Mouse (Mus musculus) kidney, embryonic 15.5 days (tissue): Measurements from ENCODE around the gene B230217C12Rik. TPM values are rescaled to one million over a fixed set of nuclear protein-coding genes. Genes with fewer than 3 reads are reported as not detected.
A peak's percentile ranks its signal among the peaks of the same experiment; 100 is the strongest.

ENCODE experiments used
- ATAC-seq: fragments of 200-750 bp; cut with Nextera tagmentation; replicated peaks from 2 replicates; pipeline ENCODE4 v1.8.0; 2017; ENCODE audit warnings: moderate TSS enrichment; ENCODE audit not compliant: low FRiP score
- H3K27ac ChIP-seq: fragments of 300-500 bp; sonication (generic); 2 replicates; pipeline ENCODE4 v1.5.1; 2015; ENCODE audit warnings: mild to moderate bottlenecking, inconsistent platforms
- H3K27me3 ChIP-seq: fragments of 300-500 bp; sonication (generic); 2 replicates; pipeline ENCODE4 v1.6.1; 2015; ENCODE audit warnings: inconsistent platforms
- H3K36me3 ChIP-seq: fragments of 300-500 bp; sonication (generic); 2 replicates; pipeline ENCODE4 v1.6.1; 2015; ENCODE audit warnings: inconsistent platforms
- H3K4me1 ChIP-seq: fragments of 300-500 bp; sonication (generic); 2 replicates; pipeline ENCODE4 v1.6.1; 2015; ENCODE audit warnings: inconsistent platforms
- H3K4me2 ChIP-seq: fragments of 300-500 bp; sonication (generic); 2 replicates; pipeline ENCODE4 v1.6.1; 2015; ENCODE audit warnings: moderate library complexity, mild to moderate bottlenecking, inconsistent platforms
- H3K4me3 ChIP-seq: fragments of 300-500 bp; sonication (generic); replicated peaks from 2 replicates; pipeline ENCODE4 v1.5.1; 2015; ENCODE audit warnings: mild to moderate bottlenecking, inconsistent platforms
- H3K9ac ChIP-seq: fragments of 300-500 bp; sonication (generic); 2 replicates; pipeline ENCODE4 v1.6.1; 2015; ENCODE audit warnings: mild to moderate bottlenecking, inconsistent platforms
- H3K9me3 ChIP-seq: fragments of 300-500 bp; sonication (generic); replicated peaks from 2 replicates; pipeline ENCODE4 v1.6.1; 2016; ENCODE audit warnings: inconsistent platforms
- WGBS: fragments of 180-500 bp; shearing (Covaris S2); methylation state at CpG from one replicate; pipeline ENCODE4 v1.1.7; 2015; ENCODE audit warnings: mixed read lengths; 5-methylcytosine and 5-hydroxymethylcytosine counted together
- polyA plus RNA-seq: library from polyadenylated mRNA; unstranded; fragments of >200 nt; fragmentation: Nextera tagmentation; extraction: Ambion mirVana; gene quantifications from 2 replicates; pipeline ENCODE4 v1.2.1, GENCODE M21; 2015

B230217C12Rik gene
- polyA plus RNA-seq, 1 experiment from 2014 or later, result 7.5 TPM

GRCm38 (mm10) chr11:97820840-97821239 is 19.7 kb upstream of the B230217C12Rik start:
- no peaks in the 10 kb centered on the region for H3K27me3 ChIP-seq
- H3K27ac ChIP-seq, result no peak overlapping the region
- no peaks in the 10 kb centered on the region for H3K9me3 ChIP-seq
- peaks cover 68% of the 10 kb centered on the region for H3K4me1 ChIP-seq
- no peak overlapping the region for H3K9ac ChIP-seq
- ATAC-seq, result no peak
- H3K4me3 ChIP-seq, result no peak overlapping the region
- 68% methylated on average over 4 of the region's 4 CpGs for WGBS
- H3K36me3 ChIP-seq, result peaks cover 83% of the 10 kb centered on the region
- no peak overlapping the region for H3K4me2 ChIP-seq

- 92% methylated on average over 8 of the region's 8 CpGs for WGBS
- Histone ChIP-seq H3K9ac (no peak overlapping the region), H3K4me1 (peaks cover 68% of the 10 kb centered on the region), H3K9me3 (no peaks in the 10 kb centered on the region), H3K36me3 (peaks cover 83% of the 10 kb centered on the region), H3K27ac (no peak overlapping the region), H3K4me2 (no peak overlapping the region), H3K4me3 (no peak overlapping the region), H3K27me3 (no peaks in the 10 kb centered on the region)
- ATAC-seq, result no peak
These were observed 19.0 kb upstream of the B230217C12Rik start for GRCm38 (mm10) chr11:97821401-97822064.

GRCm38 (mm10) chr11:97822840-97823603 is 17.6 kb upstream of the B230217C12Rik start:
- H3K27me3 ChIP-seq, result no peaks in the 10 kb centered on the region
- H3K4me2 ChIP-seq, result no peak overlapping the region
- H3K27ac ChIP-seq, result 0 out of 2 replicates have a peak overlapping the region, but pooled peaks have one; percentile 22
- H3K9ac ChIP-seq, result no peak overlapping the region
- WGBS, result 61% methylated on average over 20 of the region's 20 CpGs
- no peak overlapping the region for H3K4me3 ChIP-seq
- peaks cover 87% of the 10 kb centered on the region for H3K36me3 ChIP-seq
- peaks cover 56% of the 10 kb centered on the region for H3K4me1 ChIP-seq
- ATAC-seq, result no peak; the same call in 1 of the 2 replicates
- H3K9me3 ChIP-seq, result no peaks in the 10 kb centered on the region

- Histone ChIP-seq H3K4me2 (no peak overlapping the region), H3K9ac (no peak overlapping the region), H3K4me1 (peaks cover 45% of the 10 kb centered on the region), H3K27me3 (no peaks in the 10 kb centered on the region), H3K27ac (no peak overlapping the region), H3K9me3 (no peaks in the 10 kb centered on the region), H3K4me3 (no peak overlapping the region), H3K36me3 (peaks cover 86% of the 10 kb centered on the region)
- WGBS, result 95% methylated on average over 11 of the region's 11 CpGs
- no peak for ATAC-seq
These were observed 16.4 kb upstream of the B230217C12Rik start for GRCm38 (mm10) chr11:97824168-97824567.

GRCm38 (mm10) chr11:97824895-97825294 is 15.7 kb upstream of the B230217C12Rik start:
- no peak for ATAC-seq
- Histone ChIP-seq H3K4me2 (no peak overlapping the region), H3K9me3 (no peaks in the 10 kb centered on the region), H3K27ac (no peak overlapping the region), H3K4me3 (no peak overlapping the region), H3K27me3 (no peaks in the 10 kb centered on the region), H3K9ac (no peak overlapping the region), H3K36me3 (peaks cover 86% of the 10 kb centered on the region), H3K4me1 (peaks cover 45% of the 10 kb centered on the region)
- 49% methylated on average over 6 of the region's 6 CpGs for WGBS

GRCm38 (mm10) chr11:97825295-97825694 is 15.3 kb upstream of the B230217C12Rik start:
- no peaks in the 10 kb centered on the region for H3K27me3 ChIP-seq
- peaks cover 46% of the 10 kb centered on the region for H3K4me1 ChIP-seq
- H3K4me2 ChIP-seq, result no peak overlapping the region
- no peak overlapping the region for H3K4me3 ChIP-seq
- H3K36me3 ChIP-seq, result peaks cover 86% of the 10 kb centered on the region
- H3K9me3 ChIP-seq, result no peaks in the 10 kb centered on the region
- H3K9ac ChIP-seq, result no peak overlapping the region
- H3K27ac ChIP-seq, result no peak overlapping the region
- WGBS, result 66% methylated on average over 10 of the region's 10 CpGs
- ATAC-seq, result no peak

GRCm38 (mm10) chr11:97825971-97826370 is 14.6 kb upstream of the B230217C12Rik start:
- Histone ChIP-seq H3K27ac (0 out of 2 replicates have a peak overlapping the region, but pooled peaks have one; percentile 18), H3K4me3 (no peak overlapping the region), H3K27me3 (no peaks in the 10 kb centered on the region), H3K4me1 (peaks cover 49% of the 10 kb centered on the region), H3K36me3 (peaks cover 85% of the 10 kb centered on the region), H3K4me2 (no peak overlapping the region), H3K9me3 (no peaks in the 10 kb centered on the region), H3K9ac (no peak overlapping the region)
- WGBS, result 80% methylated on average over 9 of the region's 9 CpGs
- no peak for ATAC-seq

GRCm38 (mm10) chr11:97826414-97826813 is 14.2 kb upstream of the B230217C12Rik start:
- H3K27me3 ChIP-seq, result no peaks in the 10 kb centered on the region
- H3K4me1 ChIP-seq, result peaks cover 45% of the 10 kb centered on the region
- H3K4me3 ChIP-seq, result no peak overlapping the region
- peaks cover 83% of the 10 kb centered on the region for H3K36me3 ChIP-seq
- 69% methylated on average over 7 of the region's 7 CpGs for WGBS
- ATAC-seq, result no peak
- no peaks in the 10 kb centered on the region for H3K9me3 ChIP-seq
- no peak overlapping the region for H3K9ac ChIP-seq
- no peak overlapping the region for H3K4me2 ChIP-seq
- 0 out of 2 replicates have a peak overlapping the region, but pooled peaks have one; percentile 18 for H3K27ac ChIP-seq

GRCm38 (mm10) chr11:97827654-97828053 is 12.9 kb upstream of the B230217C12Rik start:
- Histone ChIP-seq H3K4me1 (peaks cover 44% of the 10 kb centered on the region), H3K36me3 (peaks cover 85% of the 10 kb centered on the region)
- WGBS, result 87% methylated on average over 6 of the region's 6 CpGs

GRCm38 (mm10) chr11:97829365-97829764 is 11.2 kb upstream of the B230217C12Rik start:
- Histone ChIP-seq H3K36me3 (peaks cover 85% of the 10 kb centered on the region), H3K27ac (no peak overlapping the region), H3K4me3 (no peak overlapping the region), H3K4me2 (no peak overlapping the region), H3K27me3 (no peaks in the 10 kb centered on the region), H3K9me3 (no peaks in the 10 kb centered on the region), H3K9ac (no peak overlapping the region), H3K4me1 (peaks cover 35% of the 10 kb centered on the region)
- WGBS, result 90% methylated on average over 7 of the region's 7 CpGs
- no peak for ATAC-seq

More at GRCm38 (mm10) chr11:97827654-97828053, 12.9 kb upstream of the B230217C12Rik start:
- Histone ChIP-seq H3K27ac (no peak overlapping the region), H3K4me3 (no peak overlapping the region), H3K9ac (no peak overlapping the region), H3K27me3 (no peaks in the 10 kb centered on the region), H3K9me3 (no peaks in the 10 kb centered on the region), H3K4me2 (no peak overlapping the region)
- no peak for ATAC-seq

GRCm38 (mm10) chr11:97829913-97830476 is 10.6 kb upstream of the B230217C12Rik start:
- WGBS, result 83% methylated on average over 12 of the region's 12 CpGs
- Histone ChIP-seq H3K27ac (no peak overlapping the region), H3K27me3 (no peaks in the 10 kb centered on the region), H3K36me3 (peaks cover 85% of the 10 kb centered on the region), H3K4me3 (no peak overlapping the region), H3K4me1 (peaks cover 29% of the 10 kb centered on the region), H3K4me2 (no peak overlapping the region), H3K9me3 (no peaks in the 10 kb centered on the region), H3K9ac (no peak overlapping the region)
- ATAC-seq, result no peak

GRCm38 (mm10) chr11:97830501-97830900 is 10.1 kb upstream of the B230217C12Rik start:
- no peaks in the 10 kb centered on the region for H3K27me3 ChIP-seq
- H3K9me3 ChIP-seq, result no peaks in the 10 kb centered on the region
- 0 out of 2 replicates have a peak overlapping the region, but pooled peaks have one; percentile 2 for H3K27ac ChIP-seq
- no peak overlapping the region for H3K4me2 ChIP-seq
- no peak for ATAC-seq
- peaks cover 85% of the 10 kb centered on the region for H3K36me3 ChIP-seq
- no peak overlapping the region for H3K9ac ChIP-seq
- H3K4me1 ChIP-seq, result peaks cover 24% of the 10 kb centered on the region
- no peak overlapping the region for H3K4me3 ChIP-seq
- 75% methylated on average over 6 of the region's 6 CpGs for WGBS
